Mouse (Mus musculus) small intestine, adult 2 months (tissue): ENCODE data around the gene Gm20388.

Experiments
- CTCF ChIP-seq: fragments of 200-500 bp; IDR thresholded peaks from 2 replicates; pipeline ENCODE4 v1.5.1; 2012; ENCODE audit warnings: low read depth, mild to moderate bottlenecking, control low read depth, inconsistent platforms, low read length, moderate library complexity, mixed read lengths; ENCODE audit not compliant: insufficient replicate concordance, insufficient read length; ENCODE audit errors: extremely low read depth
- POLR2A ChIP-seq: fragments of 200-500 bp; IDR thresholded peaks from 2 replicates; pipeline ENCODE4 v1.6.1; 2012; ENCODE audit warnings: low read depth, mild to moderate bottlenecking, control low read depth, inconsistent platforms, low read length, moderate library complexity

- no peak for TF ChIP-seq CTCF
- TF ChIP-seq POLR2A: no peak
These were observed 3082.4 kb downstream of the Gm20388 start for GRCm38 (mm10) chr8:122993031-122993430.
